Mouse (Mus musculus) hindbrain, embryonic 15.5 days (tissue): ENCODE data around the gene Calr. TPM values are rescaled to one million over a fixed set of nuclear protein-coding genes. Genes with fewer than 3 reads are reported as not detected.

Source experiments
- ATAC-seq: fragments of 200-750 bp; cut with Nextera tagmentation; 2 replicates; pipeline ENCODE4 v1.8.0; 2017; ENCODE audit warnings: low read depth, moderate number of reproducible peaks, moderate TSS enrichment; ENCODE audit not compliant: low FRiP score
- H3K27ac ChIP-seq: fragments of 300-500 bp; sonication (generic); replicated peaks from 2 replicates; pipeline ENCODE4 v1.5.1; 2015; ENCODE audit warnings: mild to moderate bottlenecking, inconsistent platforms
- H3K27me3 ChIP-seq: fragments of 300-500 bp; sonication (generic); 2 replicates; pipeline ENCODE4 v1.6.1; 2015; ENCODE audit warnings: control low read depth, inconsistent platforms
- H3K36me3 ChIP-seq: fragments of 300-500 bp; sonication (generic); 2 replicates; pipeline ENCODE4 v1.6.1; 2015; ENCODE audit warnings: control low read depth, inconsistent platforms
- H3K4me1 ChIP-seq: fragments of 300-500 bp; sonication (generic); replicated peaks from 2 replicates; pipeline ENCODE4 v1.6.1; 2015; ENCODE audit warnings: control low read depth, inconsistent platforms
- H3K4me2 ChIP-seq: fragments of 300-500 bp; sonication (generic); 2 replicates; pipeline ENCODE4 v1.6.1; 2015; ENCODE audit warnings: moderate library complexity, mild to moderate bottlenecking, inconsistent platforms
- H3K4me3 ChIP-seq: fragments of 300-500 bp; sonication (generic); 2 replicates; pipeline ENCODE4 v1.5.1; 2015; ENCODE audit warnings: mild to moderate bottlenecking, inconsistent platforms
- H3K9ac ChIP-seq: fragments of 300-500 bp; sonication (generic); 2 replicates; pipeline ENCODE4 v1.6.1; 2015; ENCODE audit warnings: inconsistent platforms
- H3K9me3 ChIP-seq: fragments of 300-500 bp; sonication (generic); 2 replicates; pipeline ENCODE4 v1.6.1; 2016; ENCODE audit warnings: control low read depth, inconsistent platforms
- WGBS: fragments of 180-500 bp; shearing (Covaris S2); methylation state at CpG from one replicate; pipeline ENCODE4 v1.1.7; 2015; 5-methylcytosine and 5-hydroxymethylcytosine counted together
- polyA plus RNA-seq: library from polyadenylated mRNA; unstranded; fragments of >200 nt; fragmentation: Nextera tagmentation; extraction: Ambion mirVana; gene quantifications from 2 replicates; pipeline ENCODE4 v1.2.1, GENCODE M21; 2015

Calr gene
- 700 and 710 TPM in 2 replicates for polyA plus RNA-seq

GRCm38 (mm10) chr8:84846722-84847572 lies at the start of gene Calr:
Gene Calr (minus strand): TSS chr8:84846934.
- H3K4me2 ChIP-seq = peak within 1 kb of the TSS; percentile 78

GRCm38 (mm10) chr8:84895963-84896362 lies 49.2 kb upstream of the Calr start:
- Histone ChIP-seq H3K4me2 (no peak overlapping the region), H3K9ac (no peak overlapping the region), H3K27ac (no peak overlapping the region), H3K27me3 (0 out of 2 replicates have a peak, but pooled peaks cover 3% of the 10 kb centered on the region), H3K36me3 (0 out of 2 replicates have a peak, but pooled peaks cover 7% of the 10 kb centered on the region), H3K4me3 (no peak overlapping the region), H3K9me3 (no peaks in the 10 kb centered on the region), H3K4me1 (peaks cover 19% of the 10 kb centered on the region)
- 88% methylated on average over 5 of the region's 5 CpGs for WGBS
- no peak for ATAC-seq

More at GRCm38 (mm10) chr8:84846722-84847572, at the start of gene Calr:
- ATAC-seq = peak; percentile 99
- H3K4me3 ChIP-seq = peak within 1 kb of the TSS; percentile 86
- WGBS = under 1% methylated on average over 55 of the region's 55 CpGs
- no peaks in the 10 kb centered on the region for H3K27me3 ChIP-seq
- no peaks in the 10 kb centered on the region for H3K9me3 ChIP-seq
- peak within 1 kb of the TSS; percentile 89 for H3K27ac ChIP-seq
- H3K9ac ChIP-seq = peak within 1 kb of the TSS; percentile 94
- peaks cover 33% of the 10 kb centered on the region for H3K36me3 ChIP-seq
- H3K4me1 ChIP-seq = peaks cover 39% of the 10 kb centered on the region

- peak within 1 kb of the TSS; percentile 69 for H3K9ac ChIP-seq
- peak; percentile 99 for ATAC-seq
- H3K27ac ChIP-seq = peak within 1 kb of the TSS; percentile 68
- 0% methylated on average over 11 of the region's 11 CpGs for WGBS
- peaks cover 7% of the 10 kb centered on the region; the same call in 1 of the 2 replicates for H3K36me3 ChIP-seq
- no peaks in the 10 kb centered on the region for H3K27me3 ChIP-seq
- H3K9me3 ChIP-seq = no peaks in the 10 kb centered on the region
- H3K4me1 ChIP-seq = peaks cover 19% of the 10 kb centered on the region
- H3K4me3 ChIP-seq = peak within 1 kb of the TSS; percentile 66
- peak within 1 kb of the TSS; percentile 70 for H3K4me2 ChIP-seq
Observed at GRCm38 (mm10) chr8:84893709-84894134, 47.0 kb upstream of the Calr start, which contains the start of gene Gcdh. Gene Gcdh (minus strand): TSS chr8:84893921.

GRCm38 (mm10) chr8:84892993-84893708 lies 46.4 kb upstream of the Calr start:
- Histone ChIP-seq H3K4me3 (peak overlapping the region; percentile 66), H3K4me1 (peaks cover 19% of the 10 kb centered on the region), H3K9me3 (no peaks in the 10 kb centered on the region), H3K27ac (peak overlapping the region; percentile 68), H3K9ac (peak overlapping the region; percentile 69), H3K36me3 (peaks cover 10% of the 10 kb centered on the region), H3K4me2 (peak overlapping the region; percentile 70), H3K27me3 (no peaks in the 10 kb centered on the region)
- ATAC-seq = peak; percentile 68
- WGBS = 9% methylated on average over 31 of the region's 31 CpGs

- no peaks in the 10 kb centered on the region for H3K27me3 ChIP-seq
- H3K4me3 ChIP-seq = no peak overlapping the region
- no peak overlapping the region for H3K4me2 ChIP-seq
- 90% methylated on average over 1 of the region's 1 CpGs for WGBS
- H3K9ac ChIP-seq = no peak overlapping the region
- H3K27ac ChIP-seq = no peak overlapping the region
- H3K4me1 ChIP-seq = peaks cover 13% of the 10 kb centered on the region
- ATAC-seq = no peak
- H3K36me3 ChIP-seq = peaks cover 35% of the 10 kb centered on the region
- no peaks in the 10 kb centered on the region for H3K9me3 ChIP-seq
Observed at GRCm38 (mm10) chr8:84889141-84889540, 42.4 kb upstream of the Calr start.

- 99% methylated on average over 3 of the region's 3 CpGs for WGBS
- Histone ChIP-seq H3K9ac (no peak overlapping the region), H3K27ac (no peak overlapping the region), H3K27me3 (no peaks in the 10 kb centered on the region), H3K4me2 (no peak overlapping the region), H3K4me3 (no peak overlapping the region), H3K36me3 (peaks cover 35% of the 10 kb centered on the region), H3K9me3 (no peaks in the 10 kb centered on the region), H3K4me1 (peaks cover 10% of the 10 kb centered on the region)
- no peak for ATAC-seq
Observed at GRCm38 (mm10) chr8:84888280-84888679, 41.5 kb upstream of the Calr start.

- Histone ChIP-seq H3K9ac (no peak overlapping the region), H3K36me3 (peaks cover 28% of the 10 kb centered on the region), H3K9me3 (no peaks in the 10 kb centered on the region), H3K4me3 (no peak overlapping the region), H3K27ac (no peak overlapping the region), H3K4me1 (no peaks in the 10 kb centered on the region), H3K27me3 (no peaks in the 10 kb centered on the region), H3K4me2 (no peak overlapping the region)
- WGBS = 88% methylated on average over 4 of the region's 4 CpGs
- no peak for ATAC-seq
Observed at GRCm38 (mm10) chr8:84884728-84885127, 38.0 kb upstream of the Calr start.

- H3K4me2 ChIP-seq = no peak overlapping the region
- WGBS = 82% methylated on average over 1 of the region's 1 CpGs
- H3K27me3 ChIP-seq = no peaks in the 10 kb centered on the region
- no peak for ATAC-seq
- H3K9me3 ChIP-seq = no peaks in the 10 kb centered on the region
- H3K36me3 ChIP-seq = no peaks in the 10 kb centered on the region
- no peak overlapping the region for H3K27ac ChIP-seq
- no peaks in the 10 kb centered on the region for H3K4me1 ChIP-seq
- no peak overlapping the region for H3K4me3 ChIP-seq
- no peak overlapping the region for H3K9ac ChIP-seq
Observed at GRCm38 (mm10) chr8:84878915-84879314, 32.2 kb upstream of the Calr start.

- no peak overlapping the region for H3K9ac ChIP-seq
Observed at GRCm38 (mm10) chr8:84877297-84878035, 30.7 kb upstream of the Calr start.

GRCm38 (mm10) chr8:84874339-84874738 lies 27.6 kb upstream of the Calr start:
- no peak overlapping the region for H3K9ac ChIP-seq
- H3K4me2 ChIP-seq = no peak overlapping the region
- no peaks in the 10 kb centered on the region for H3K9me3 ChIP-seq
- no peaks in the 10 kb centered on the region for H3K27me3 ChIP-seq
- 90% methylated on average over 3 of the region's 3 CpGs for WGBS
- no peak overlapping the region for H3K4me3 ChIP-seq
- no peak overlapping the region for H3K27ac ChIP-seq
- no peaks in the 10 kb centered on the region for H3K36me3 ChIP-seq
- peaks cover 12% of the 10 kb centered on the region for H3K4me1 ChIP-seq
- no peak for ATAC-seq

More at GRCm38 (mm10) chr8:84877297-84878035, 30.7 kb upstream of the Calr start:
- Histone ChIP-seq H3K36me3 (no peaks in the 10 kb centered on the region), H3K27ac (peak overlapping the region; percentile 49; the same call in 1 of the 2 replicates), H3K4me3 (no peak overlapping the region), H3K9me3 (no peaks in the 10 kb centered on the region), H3K27me3 (no peaks in the 10 kb centered on the region), H3K4me2 (no peak overlapping the region), H3K4me1 (peaks cover 4% of the 10 kb centered on the region)
- WGBS = 61% methylated on average over 3 of the region's 3 CpGs
- ATAC-seq = peak; percentile 79

GRCm38 (mm10) chr8:84873016-84873415 lies 26.3 kb upstream of the Calr start:
- H3K36me3 ChIP-seq = peaks cover 8% of the 10 kb centered on the region
- ATAC-seq = no peak
- no peaks in the 10 kb centered on the region for H3K9me3 ChIP-seq
- no peak overlapping the region for H3K27ac ChIP-seq
- no peaks in the 10 kb centered on the region for H3K27me3 ChIP-seq
- peaks cover 12% of the 10 kb centered on the region for H3K4me1 ChIP-seq
- WGBS = 78% methylated on average over 4 of the region's 4 CpGs
- H3K4me2 ChIP-seq = peak overlapping the region; percentile 93
- H3K9ac ChIP-seq = no peak overlapping the region
- H3K4me3 ChIP-seq = peak overlapping the region; percentile 45
